Mouse (Mus musculus) embryonic facial prominence, embryonic 15.5 days (tissue): ENCODE results near the gene H2al1g. TPM values are rescaled to one million over a fixed set of nuclear protein-coding genes. Genes with fewer than 3 reads are reported as not detected.
"Not testable (repeated sequence)": the region's sequence is repeated elsewhere in the genome, so short reads cannot be mapped to it uniquely, and the experiment has no call there.

Experiments used
- ATAC-seq: fragments of 200-750 bp; cut with Nextera tagmentation; 2 replicates; pipeline ENCODE4 v1.8.0; 2017; ENCODE audit warnings: low read depth, moderate TSS enrichment; ENCODE audit not compliant: insufficient number of reproducible peaks, low FRiP score, low TSS enrichment
- H3K27ac ChIP-seq: fragments of 300-500 bp; sonication (generic); replicated peaks from 2 replicates; pipeline ENCODE4 v1.5.1; 2015; ENCODE audit warnings: mild to moderate bottlenecking, inconsistent platforms
- H3K27me3 ChIP-seq: fragments of 300-500 bp; sonication (generic); 2 replicates; pipeline ENCODE4 v1.6.1; 2015; ENCODE audit warnings: inconsistent platforms
- H3K36me3 ChIP-seq: fragments of 300-500 bp; sonication (generic); 2 replicates; pipeline ENCODE4 v1.6.1; 2015; ENCODE audit warnings: mild to moderate bottlenecking, inconsistent platforms
- H3K4me1 ChIP-seq: fragments of 300-500 bp; sonication (generic); 2 replicates; pipeline ENCODE4 v1.6.1; 2015; ENCODE audit warnings: inconsistent platforms
- H3K4me2 ChIP-seq: fragments of 300-500 bp; sonication (generic); replicated peaks from 2 replicates; pipeline ENCODE4 v1.6.1; 2015; ENCODE audit warnings: mild to moderate bottlenecking, inconsistent platforms
- H3K4me3 ChIP-seq: fragments of 300-500 bp; sonication (generic); replicated peaks from 2 replicates; pipeline ENCODE4 v1.5.1; 2015; ENCODE audit warnings: mild to moderate bottlenecking, inconsistent platforms
- H3K9ac ChIP-seq: fragments of 300-500 bp; sonication (generic); 2 replicates; pipeline ENCODE4 v1.6.1; 2015; ENCODE audit warnings: inconsistent platforms
- H3K9me3 ChIP-seq: fragments of 300-500 bp; sonication (generic); replicated peaks from 2 replicates; pipeline ENCODE4 v1.6.1; 2016; ENCODE audit warnings: inconsistent platforms
- WGBS: fragments of 180-500 bp; shearing (Covaris S2); methylation state at CpG from one replicate; pipeline ENCODE4 v1.1.7; 2015; 5-methylcytosine and 5-hydroxymethylcytosine counted together
- polyA plus RNA-seq: library from polyadenylated mRNA; unstranded; fragments of >200 nt; fragmentation: Nextera tagmentation; extraction: Ambion mirVana; gene quantifications from 2 replicates; pipeline ENCODE4 v1.2.1, GENCODE M21; 2015

The H2al1g gene
- polyA plus RNA-seq, 1 experiment from 2014 or later, result not detected

DNA sequence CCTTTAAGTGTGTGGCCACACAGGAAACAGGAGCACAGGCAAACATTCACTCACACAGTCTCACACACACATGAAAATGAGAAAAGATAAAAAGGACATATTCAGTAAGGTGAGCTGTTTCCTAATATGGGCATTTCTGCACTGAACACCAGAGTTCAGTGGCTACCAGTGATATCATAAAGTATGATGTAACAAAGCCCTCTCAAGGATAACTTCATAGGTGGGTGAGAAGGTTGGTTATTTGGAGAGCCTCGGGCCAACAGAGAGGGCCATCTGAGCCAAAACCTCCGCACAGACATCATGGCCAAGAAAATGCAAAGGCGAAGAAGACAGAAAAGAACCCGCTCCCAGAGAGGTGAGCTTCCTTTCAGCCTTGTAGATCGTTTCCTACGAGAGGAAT lies 3.2 kb upstream of the H2al1g start, which contains the start of gene H2al1f:
Gene H2al1f, plus strand, starts transcription at position 301 of the 400 bp plus-strand sequence.
- H3K4me2 ChIP-seq, H3K9me3 ChIP-seq, H3K9ac ChIP-seq, H3K4me3 ChIP-seq, H3K27ac ChIP-seq, H3K4me1 ChIP-seq, H3K27me3 ChIP-seq, H3K36me3 ChIP-seq, ATAC-seq: not testable (repeated sequence)
- no CpG with 5 or more reads among the region's 6 CpGs for WGBS

DNA sequence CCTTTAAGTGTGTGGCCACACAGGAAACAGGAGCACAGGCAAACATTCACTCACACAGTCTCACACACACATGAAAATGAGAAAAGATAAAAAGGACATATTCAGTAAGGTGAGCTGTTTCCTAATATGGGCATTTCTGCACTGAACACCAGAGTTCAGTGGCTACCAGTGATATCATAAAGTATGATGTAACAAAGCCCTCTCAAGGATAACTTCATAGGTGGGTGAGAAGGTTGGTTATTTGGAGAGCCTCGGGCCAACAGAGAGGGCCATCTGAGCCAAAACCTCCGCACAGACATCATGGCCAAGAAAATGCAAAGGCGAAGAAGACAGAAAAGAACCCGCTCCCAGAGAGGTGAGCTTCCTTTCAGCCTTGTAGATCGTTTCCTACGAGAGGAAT lies 3.1 kb downstream of the H2al1g start, which contains the start of gene H2al1h:
Gene H2al1h, plus strand, starts transcription at position 301 of the 400 bp plus-strand sequence.
- not testable (repeated sequence) for ATAC-seq, H3K27me3 ChIP-seq, H3K9me3 ChIP-seq, H3K27ac ChIP-seq, H3K36me3 ChIP-seq, H3K9ac ChIP-seq, H3K4me2 ChIP-seq, H3K4me1 ChIP-seq, H3K4me3 ChIP-seq
- no CpG with 5 or more reads among the region's 6 CpGs for WGBS

DNA sequence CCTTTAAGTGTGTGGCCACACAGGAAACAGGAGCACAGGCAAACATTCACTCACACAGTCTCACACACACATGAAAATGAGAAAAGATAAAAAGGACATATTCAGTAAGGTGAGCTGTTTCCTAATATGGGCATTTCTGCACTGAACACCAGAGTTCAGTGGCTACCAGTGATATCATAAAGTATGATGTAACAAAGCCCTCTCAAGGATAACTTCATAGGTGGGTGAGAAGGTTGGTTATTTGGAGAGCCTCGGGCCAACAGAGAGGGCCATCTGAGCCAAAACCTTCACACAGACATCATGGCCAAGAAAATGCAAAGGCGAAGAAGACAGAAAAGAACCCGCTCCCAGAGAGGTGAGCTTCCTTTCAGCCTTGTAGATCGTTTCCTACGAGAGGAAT lies 6.3 kb downstream of the H2al1g start, which contains the start of gene H2al1i:
Gene H2al1i, plus strand, starts transcription at position 301 of the 400 bp plus-strand sequence.
- ATAC-seq, H3K36me3 ChIP-seq, H3K9me3 ChIP-seq, H3K27ac ChIP-seq, H3K4me3 ChIP-seq, H3K4me1 ChIP-seq, H3K9ac ChIP-seq, H3K27me3 ChIP-seq, H3K4me2 ChIP-seq: not testable (repeated sequence)
- no CpG with 5 or more reads among the region's 5 CpGs for WGBS

DNA sequence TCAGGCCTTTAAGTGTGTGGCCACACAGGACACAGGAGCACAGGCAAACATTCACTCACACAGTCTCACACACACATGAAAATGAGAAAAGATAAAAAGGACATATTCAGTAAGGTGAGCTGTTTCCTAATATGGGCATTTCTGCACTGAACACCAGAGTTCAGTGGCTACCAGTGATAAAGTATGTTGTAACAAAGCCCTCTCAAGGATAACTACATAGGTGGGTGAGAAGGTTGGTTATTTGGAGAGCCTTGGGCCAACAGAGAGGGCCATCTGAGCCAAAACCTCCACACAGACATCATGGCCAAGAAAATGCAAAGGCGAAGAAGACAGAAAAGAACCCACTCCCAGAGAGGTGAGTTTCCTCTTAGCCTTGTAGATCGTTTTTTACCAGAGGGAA lies 9.5 kb downstream of the H2al1g start, which contains the start of gene H2al1j:
Gene H2al1j, plus strand, starts transcription at position 301 of the 400 bp plus-strand sequence.
- H3K9ac ChIP-seq, H3K27me3 ChIP-seq, H3K36me3 ChIP-seq, H3K9me3 ChIP-seq, H3K4me3 ChIP-seq, H3K4me1 ChIP-seq, H3K27ac ChIP-seq, H3K4me2 ChIP-seq, ATAC-seq: not testable (repeated sequence)
- WGBS, result 87% methylated on average over 2 of the region's 2 CpGs

DNA sequence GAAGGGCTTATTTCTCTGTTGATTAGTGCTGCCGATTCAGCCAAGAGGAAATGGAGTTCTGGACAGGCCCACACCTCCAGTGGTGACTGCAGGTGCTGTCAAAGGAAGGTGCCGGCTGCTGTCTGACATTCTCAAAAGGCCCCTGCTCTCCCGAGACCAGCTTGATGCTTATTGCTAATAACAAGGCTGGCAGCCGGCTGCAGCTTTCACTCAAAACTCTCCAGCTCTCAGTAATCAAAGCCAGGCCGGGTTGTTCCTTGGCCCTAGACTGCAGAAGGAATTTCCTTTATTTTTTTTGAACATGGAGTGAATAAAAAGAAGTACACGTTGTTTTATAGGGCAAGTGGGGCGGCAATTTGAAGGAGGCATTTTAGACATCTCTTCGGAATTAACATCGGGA lies 27.7 kb downstream of the H2al1g start:
- Histone ChIP-seq H3K4me3 (no peak overlapping the region), H3K4me2 (0 out of 2 replicates have a peak overlapping the region, but pooled peaks have one; percentile 4), H3K27ac (no peak overlapping the region), H3K4me1 (0 out of 2 replicates have a peak, but pooled peaks cover 4% of the 10 kb centered on the region), H3K27me3 (peaks cover 5% of the 10 kb centered on the region; the same call in 1 of the 2 replicates), H3K36me3 (no peaks in the 10 kb centered on the region), H3K9ac (no peak overlapping the region), H3K9me3 (no peaks in the 10 kb centered on the region)
- ATAC-seq, result no peak
- 42% methylated on average over 9 of the region's 9 CpGs for WGBS

DNA sequence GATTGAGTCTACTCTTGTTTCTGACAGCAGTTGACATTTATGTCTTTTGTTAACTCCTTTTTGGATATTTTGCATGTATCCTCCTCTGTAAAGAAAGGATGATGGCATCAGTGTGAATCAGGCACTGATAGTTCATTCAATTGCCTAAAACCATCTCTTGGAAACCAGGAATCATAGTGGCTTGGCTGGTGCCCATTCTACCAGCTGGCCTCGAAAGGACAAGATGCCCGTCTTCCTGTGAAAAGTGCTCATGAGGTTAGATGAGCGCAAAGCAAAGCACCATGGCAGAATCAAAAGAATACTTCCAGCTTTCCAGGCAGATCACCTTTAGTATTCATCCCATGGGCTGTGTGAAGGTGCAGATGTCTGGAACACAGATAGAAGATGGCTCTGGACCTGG lies 28.7 kb downstream of the H2al1g start:
- Histone ChIP-seq H3K9ac (no peak overlapping the region), H3K36me3 (no peaks in the 10 kb centered on the region), H3K4me3 (no peak overlapping the region), H3K9me3 (no peaks in the 10 kb centered on the region), H3K4me1 (0 out of 2 replicates have a peak, but pooled peaks cover 4% of the 10 kb centered on the region), H3K27me3 (peaks cover 2% of the 10 kb centered on the region; the same call in 1 of the 2 replicates), H3K27ac (no peak overlapping the region), H3K4me2 (no peak overlapping the region)
- WGBS, result 82% methylated on average over 3 of the region's 3 CpGs
- ATAC-seq, result no peak

DNA sequence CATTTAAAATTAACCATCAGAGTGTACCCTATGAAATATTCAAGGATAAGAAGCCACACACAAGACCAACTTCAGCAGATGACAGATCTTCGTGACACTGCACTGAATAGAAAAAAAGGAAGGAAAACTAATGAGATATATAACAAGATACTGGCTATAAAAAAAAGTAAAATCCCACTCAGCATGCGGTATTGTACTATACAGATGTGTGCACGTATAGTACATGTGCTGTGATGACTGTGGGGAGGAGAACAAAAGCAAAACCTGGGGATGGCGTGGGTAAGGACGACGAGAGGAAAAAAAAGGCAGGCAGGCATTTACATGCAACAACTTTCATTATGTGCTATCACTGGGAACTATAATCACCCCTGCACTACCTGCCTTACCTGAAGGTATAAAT lies 42.8 kb downstream of the H2al1g start:
- no peaks in the 10 kb centered on the region for H3K4me1 ChIP-seq
- ATAC-seq, result no peak
- no peak overlapping the region for H3K4me2 ChIP-seq
- no peak overlapping the region for H3K4me3 ChIP-seq
- H3K9ac ChIP-seq, result no peak overlapping the region
- no peaks in the 10 kb centered on the region for H3K9me3 ChIP-seq
- no peak overlapping the region for H3K27ac ChIP-seq
- 75% methylated on average over 6 of the region's 6 CpGs for WGBS
- H3K27me3 ChIP-seq, result 0 out of 2 replicates have a peak, but pooled peaks cover 10% of the 10 kb centered on the region
- no peaks in the 10 kb centered on the region for H3K36me3 ChIP-seq

DNA sequence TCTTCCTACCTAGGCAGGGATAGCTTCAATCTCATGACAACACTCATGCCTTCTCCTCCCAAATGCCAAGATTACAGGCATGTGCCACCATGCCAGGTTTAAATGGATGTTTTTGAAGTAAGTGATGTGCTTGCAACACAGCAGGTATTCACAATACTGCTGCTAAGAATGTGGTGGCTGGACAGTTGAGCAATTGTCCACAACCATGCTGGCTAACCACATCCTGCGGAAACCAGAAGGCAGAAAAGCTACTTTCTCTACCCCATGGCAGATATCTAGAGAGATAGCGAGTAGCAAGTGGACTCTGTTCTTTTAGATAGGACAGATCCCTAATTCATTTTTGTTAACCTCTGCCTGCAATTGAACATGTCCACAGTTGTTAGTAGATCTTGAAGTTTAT lies 43.2 kb downstream of the H2al1g start:
- Histone ChIP-seq H3K4me3 (no peak overlapping the region), H3K36me3 (no peaks in the 10 kb centered on the region), H3K9ac (no peak overlapping the region), H3K9me3 (no peaks in the 10 kb centered on the region), H3K4me2 (no peak overlapping the region), H3K27ac (no peak overlapping the region), H3K4me1 (no peaks in the 10 kb centered on the region), H3K27me3 (0 out of 2 replicates have a peak, but pooled peaks cover 10% of the 10 kb centered on the region)
- 91% methylated on average over 2 of the region's 2 CpGs for WGBS
- no peak for ATAC-seq

DNA sequence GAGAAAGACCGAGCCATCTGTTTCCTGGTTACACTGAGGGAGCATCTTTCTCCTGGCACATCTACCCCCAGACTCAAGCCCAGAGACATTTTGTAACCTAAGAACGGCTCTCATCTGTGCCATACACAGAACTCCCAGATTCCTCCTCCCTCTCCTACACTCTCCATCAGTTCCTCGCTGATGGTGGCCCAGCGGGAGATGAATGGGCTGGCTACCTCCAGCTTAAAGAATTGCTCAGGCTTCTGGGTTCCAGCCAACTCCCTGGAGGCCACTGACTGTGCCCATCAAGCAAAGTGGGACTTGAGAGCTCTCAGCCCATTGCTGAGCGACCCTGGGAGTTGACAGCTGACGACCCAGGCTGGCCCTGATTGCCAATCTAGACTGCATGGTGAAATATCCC lies 45.8 kb downstream of the H2al1g start:
- Histone ChIP-seq H3K27me3 (0 out of 2 replicates have a peak, but pooled peaks cover 12% of the 10 kb centered on the region), H3K27ac (no peak overlapping the region), H3K4me2 (no peak overlapping the region), H3K4me1 (no peaks in the 10 kb centered on the region), H3K4me3 (no peak overlapping the region), H3K36me3 (no peaks in the 10 kb centered on the region), H3K9ac (no peak overlapping the region), H3K9me3 (no peaks in the 10 kb centered on the region)
- ATAC-seq, result no peak
- WGBS, result 50% methylated on average over 6 of the region's 6 CpGs

DNA sequence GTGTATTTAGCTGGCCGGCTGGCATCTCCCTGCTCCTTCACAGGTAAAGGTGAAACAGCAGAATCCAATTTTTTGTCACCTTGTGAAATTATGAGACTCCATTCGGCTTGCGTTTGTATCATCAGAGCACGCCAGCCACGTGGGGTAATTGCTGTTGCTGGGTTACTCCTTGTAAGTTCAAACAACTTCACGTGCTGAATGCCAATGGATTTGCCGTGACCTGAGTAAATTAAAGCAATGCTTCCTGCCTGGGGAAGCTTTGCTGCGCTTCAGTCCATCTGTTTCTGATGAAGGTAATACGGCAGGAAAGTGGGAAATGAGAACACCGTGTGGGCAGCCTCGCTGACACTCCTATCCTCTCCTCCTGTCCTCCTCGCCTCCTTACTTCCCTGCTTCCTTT lies 47.1 kb downstream of the H2al1g start:
- 29% methylated on average over 12 of the region's 12 CpGs for WGBS
- ATAC-seq, result no peak

More for the DNA sequence above, 47.1 kb downstream of the H2al1g start:
- Histone ChIP-seq H3K27ac (no peak overlapping the region), H3K9ac (no peak overlapping the region), H3K4me2 (no peak overlapping the region), H3K4me3 (no peak overlapping the region), H3K4me1 (no peaks in the 10 kb centered on the region), H3K36me3 (no peaks in the 10 kb centered on the region), H3K27me3 (0 out of 2 replicates have a peak, but pooled peaks cover 14% of the 10 kb centered on the region), H3K9me3 (no peaks in the 10 kb centered on the region)
